Mouse (Mus musculus) left cerebral cortex, postnatal 4 days (tissue): ENCODE measurements around the gene St3gal2. TPM values are rescaled to one million over a fixed set of nuclear protein-coding genes. Genes with fewer than 3 reads are reported as not detected.
"Not testable (repeated sequence)": the region's sequence is repeated elsewhere in the genome, so short reads cannot be mapped to it uniquely, and the experiment has no call there.

Source experiments
- DNase-seq: peaks from one replicate; pipeline ENCODE4 v3.0.0-alpha.2; 2022
- intact Hi-C: fragments of 180-260 bp; cut with DNase I; formaldehyde crosslinking; loops from one replicate; pipeline ENCODE4 v1.15.1; 2025
- microRNA-seq: library from miRNA; unstranded; fragments of <30 nt; microRNA quantifications from one replicate; pipeline ENCODE4 v1.2.0, GENCODE M21; 2022
- total RNA-seq, 2 experiments: library from RNA; stranded (reverse); gene quantifications; 2 replicates each; pipeline ENCODE4 v1.2.3; 2021

St3gal2 gene
- total RNA-seq, 2 experiments from 2014 or later, result 78.9 to 80.6 TPM

- DNase-seq, result no peak
- intact Hi-C loops, result loop anchor here (10.0 kb wide), 1 partner anchor 127 kb away; no protein-coding TSS in a partner anchor
Measured at GRCm38 (mm10) chr8:110981304-110981703, 61.6 kb downstream of the St3gal2 start.

- intact Hi-C loops, result loop anchor here (10.0 kb wide), 1 partner anchor 133 kb away; no protein-coding TSS in a partner anchor
- no peak for DNase-seq
Measured at GRCm38 (mm10) chr8:110987805-110988744, 68.4 kb downstream of the St3gal2 start.

GRCm38 (mm10) chr8:110990017-110990416 is 70.3 kb downstream of the St3gal2 start:
- no peak for DNase-seq
- intact Hi-C loops, result no loop called here

- no peak for DNase-seq
- intact Hi-C loops, result no loop called here
Measured at GRCm38 (mm10) chr8:110996641-110997430, 77.1 kb downstream of the St3gal2 start.

- intact Hi-C loops, result no loop called here
- DNase-seq, result peak; percentile 89
Measured at GRCm38 (mm10) chr8:110997547-110998531, 78.1 kb downstream of the St3gal2 start, which contains the start of gene Ddx19a. TSS of gene Ddx19a (minus strand) at chr8:110997800.

- DNase-seq, intact Hi-C loops: not testable (repeated sequence)
Measured at GRCm38 (mm10) chr8:111010230-111010991, 90.7 kb downstream of the St3gal2 start.

Small RNA genes lying within 50 kb of the gene (microRNA-seq; reads per million reads assigned to microRNA genes)
- gene Mir3473d, result not detected

Other genes starting within 250 kb of the St3gal2 start
- gene Mtss1l, start 198.4 kb upstream of the St3gal2 start, total RNA-seq, result 100 to 1,000 TPM; 315 to 327 TPM
- gene Il34, start 114.0 kb upstream of the St3gal2 start, total RNA-seq, result 10 to 100 TPM; 13.8 to 14.2 TPM
- gene Cog4, start 73.3 kb upstream of the St3gal2 start, total RNA-seq, result 10 to 100 TPM; 46.8 to 47.7 TPM
- gene Sf3b3, start 73.1 kb upstream of the St3gal2 start, total RNA-seq, result 10 to 100 TPM; 82.3 to 83.9 TPM
- 1 to 10 TPM; 7.8 to 7.9 TPM for gene Fuk, start 17.4 kb upstream of the St3gal2 start, total RNA-seq
- gene Ddx19a, start 77.9 kb downstream of the St3gal2 start, total RNA-seq, result 10 to 100 TPM; 43.2 to 44.0 TPM
- 10 to 100 TPM; 21.3 to 21.6 TPM for gene Ddx19b, start 111.8 kb downstream of the St3gal2 start, total RNA-seq
- 100 to 1,000 TPM in 1 of 2 experiments, 10 to 100 TPM in 1; 98.4 to 108 TPM for gene Aars, start 113.2 kb downstream of the St3gal2 start, total RNA-seq
- gene Exosc6, start 136.4 kb downstream of the St3gal2 start, total RNA-seq, result not detected
- gene Clec18a, start 172.5 kb downstream of the St3gal2 start, total RNA-seq, result under 1 TPM in 1 of 2 experiments, not detected in 1; 0.14 TPM
- 10 to 100 TPM; 31.0 to 32.8 TPM for gene Pdpr, start 174.7 kb downstream of the St3gal2 start, total RNA-seq